Mouse (Mus musculus) MEL (cell line): ENCODE data around the gene Ktn1.
A peak's percentile ranks its signal among the peaks of the same experiment; 100 is the strongest.

Experiments
- BHLHE40 ChIP-seq: IDR thresholded peaks from 2 replicates; pipeline ENCODE4 v1.6.1; 2012; ENCODE audit warnings: low read depth, mild to moderate bottlenecking, inconsistent platforms, low read length, improper control_type of control experiment, borderline replicate concordance
- CHD2 ChIP-seq: IDR thresholded peaks from 2 replicates; pipeline ENCODE4 v1.6.1; 2011; ENCODE audit warnings: low read length, improper control_type of control experiment
- CTCF ChIP-seq, 3 experiments: IDR thresholded peaks in 2 of 3; conservative IDR thresholded peaks in 1 of 3; 2 replicates each; pipeline ENCODE4 v1.5.1; 2011 to 2012; ENCODE audit warnings: low read length in 3 of 3, low read depth in 2 of 3, mild to moderate bottlenecking in 2 of 3, improper control_type of control experiment in 1 of 3, inconsistent platforms in 1 of 3, mixed read lengths in 1 of 3, moderate library complexity in 1 of 3; ENCODE audit not compliant: control insufficient read depth in 1 of 3, insufficient read depth in 1 of 3, poor library complexity in 1 of 3, severe bottlenecking in 1 of 3
- ETS1 ChIP-seq: IDR thresholded peaks from 2 replicates; pipeline ENCODE4 v1.6.1; 2012; ENCODE audit warnings: low read depth, mild to moderate bottlenecking, inconsistent platforms, low read length, improper control_type of control experiment, moderate library complexity
- GATA1 ChIP-seq: IDR thresholded peaks from 2 replicates; pipeline ENCODE4 v1.6.1; 2011; ENCODE audit warnings: low read depth, low read length, improper control_type of control experiment
- MEF2A ChIP-seq: IDR thresholded peaks from 2 replicates; pipeline ENCODE4 v1.6.1; 2014; ENCODE audit warnings: low read depth, mild to moderate bottlenecking, inconsistent platforms, low read length, improper control_type of control experiment; ENCODE audit not compliant: poor library complexity, insufficient replicate concordance, severe bottlenecking; ENCODE audit errors: extremely low read depth
- NRF1 ChIP-seq: IDR thresholded peaks from 2 replicates; pipeline ENCODE4 v1.6.1; 2014; ENCODE audit warnings: low read depth, mild to moderate bottlenecking, inconsistent platforms, low read length, improper control_type of control experiment, moderate library complexity; ENCODE audit not compliant: poor library complexity, insufficient read depth, severe bottlenecking
- POLR2A ChIP-seq, 2 experiments: IDR thresholded peaks; 2 replicates each; pipeline ENCODE4 v1.6.1; 2011 to 2012; ENCODE audit warnings: low read length in 2 of 2, mild to moderate bottlenecking in 2 of 2, control low read depth in 1 of 2, improper control_type of control experiment in 1 of 2, low read depth in 1 of 2, moderate library complexity in 1 of 2; ENCODE audit not compliant: control insufficient read depth in 1 of 2, insufficient read depth in 1 of 2, poor library complexity in 1 of 2
- POLR2AphosphoS2 ChIP-seq: IDR thresholded peaks from 2 replicates; pipeline ENCODE4 v1.6.1; 2011; ENCODE audit warnings: low read length, improper control_type of control experiment
- USF1 ChIP-seq: IDR thresholded peaks from 2 replicates; pipeline ENCODE4 v1.6.1; 2014; ENCODE audit warnings: low read depth, mild to moderate bottlenecking, inconsistent platforms, low read length, improper control_type of control experiment, moderate library complexity
- ZKSCAN1 ChIP-seq: IDR thresholded peaks from 2 replicates; pipeline ENCODE4 v1.6.1; 2012; ENCODE audit warnings: low read depth, mild to moderate bottlenecking, inconsistent platforms, low read length, improper control_type of control experiment, moderate library complexity
- ZMIZ1 ChIP-seq: IDR thresholded peaks from 2 replicates; pipeline ENCODE4 v1.6.1; 2012; ENCODE audit warnings: low read depth, mild to moderate bottlenecking, inconsistent platforms, low read length, improper control_type of control experiment, moderate library complexity

- peak; percentile 55 for TF ChIP-seq NRF1
- TF ChIP-seq MEF2A = no peak
- TF ChIP-seq ZMIZ1 = no peak
- no peak for TF ChIP-seq USF1
- no peak for TF ChIP-seq ZKSCAN1
- no peak for TF ChIP-seq GATA1
- TF ChIP-seq POLR2AphosphoS2 = no peak
- no peak for TF ChIP-seq BHLHE40
- TF ChIP-seq POLR2A (IDR thresholded peaks at IDR 0.05; ENCODE audit: control insufficient read depth in 1 of 2, insufficient read depth in 1 of 2, low read depth in 1 of 2, low read length in 2 of 2, poor library complexity in 1 of 2) = peak in 1 of 2 experiments; percentile 2; a peak in 2 of 4 replicates
- TF ChIP-seq ETS1 = no peak
- no peak for TF ChIP-seq CHD2
- no peak for TF ChIP-seq CTCF (IDR thresholded peaks at IDR 0.05 in 2 of 3, conservative IDR thresholded peaks at IDR 0.05 in 1 of 3; ENCODE audit: control insufficient read depth in 1 of 3, insufficient read depth in 1 of 3, low read depth in 2 of 3, low read length in 3 of 3, poor library complexity in 1 of 3, severe bottlenecking in 1 of 3)
These were observed 1.5 kb downstream of the Ktn1 start for GRCm38 (mm10) chr14:47649631-47650337.
